Mouse (Mus musculus): ENCODE measurements around the gene Crhr1.

Gene Crhr1

DNA sequence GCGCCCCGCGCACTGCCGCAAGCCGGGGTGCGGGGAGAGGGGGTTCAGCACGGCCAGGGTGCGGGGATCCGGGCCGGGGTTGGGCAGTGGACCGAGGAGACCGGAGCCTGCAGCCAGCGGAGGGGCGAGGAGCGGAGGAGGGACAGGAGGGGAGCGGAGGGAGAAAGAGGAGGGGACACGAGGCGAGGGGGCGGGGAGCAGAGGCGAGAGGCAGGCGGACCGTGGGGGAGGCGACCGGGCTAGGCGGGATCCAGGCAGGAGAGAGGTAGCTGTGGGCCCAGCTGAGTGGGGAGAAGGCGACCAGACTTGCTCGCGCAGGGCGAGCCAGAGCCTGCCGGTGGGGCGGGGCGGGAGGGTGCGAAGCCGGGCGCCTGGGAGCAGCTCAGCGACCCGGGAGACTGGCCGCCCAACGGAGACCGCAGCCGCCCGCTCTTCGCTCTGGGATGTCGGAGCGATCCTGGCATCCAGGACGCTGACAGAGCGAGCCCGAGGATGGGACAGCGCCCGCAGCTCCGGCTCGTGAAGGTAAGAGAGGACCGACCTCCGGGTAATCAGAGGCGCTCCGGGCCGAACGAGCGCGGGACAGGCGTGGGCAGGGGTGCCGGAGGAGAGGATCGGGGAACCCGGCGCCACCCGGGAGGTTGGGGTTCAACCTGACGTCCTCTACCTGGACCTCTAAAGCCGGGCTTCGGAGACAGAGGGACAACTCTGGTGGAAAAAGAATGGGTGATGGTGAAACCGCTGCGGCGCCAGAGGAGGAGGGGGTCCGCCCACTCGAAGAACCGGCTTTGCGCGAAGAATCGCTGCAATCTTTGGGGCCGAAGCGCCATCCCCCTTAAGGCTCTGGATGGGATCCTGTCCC lies at the start of gene Crhr1:
Gene Crhr1 (plus strand): TSS at position 276 of the 862 bp plus-strand sequence.
- peak; percentile 62 for ATAC-seq (ENCODE audit: low TSS enrichment)

DNA sequence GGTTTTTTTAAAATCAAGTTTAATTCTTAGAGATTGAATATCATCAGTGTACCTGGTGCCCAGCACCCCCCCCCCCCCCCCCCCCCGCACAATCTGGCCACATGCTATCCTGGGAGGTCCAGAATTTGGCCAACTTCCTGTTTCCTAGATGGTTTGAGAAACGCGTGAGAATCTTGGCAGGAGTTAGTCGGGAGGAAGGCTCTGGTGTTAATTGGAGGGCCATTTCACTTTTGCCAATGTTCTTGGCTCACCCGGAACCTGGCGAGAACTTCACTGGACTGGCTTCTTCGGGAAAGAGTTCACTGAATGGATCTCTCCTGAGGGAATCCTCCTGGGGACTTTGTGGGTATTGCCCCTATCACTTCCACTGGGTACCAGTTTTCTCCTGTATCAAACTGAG lies 49.4 kb upstream of the Crhr1 start:
- no peak for ATAC-seq (ENCODE audit: low TSS enrichment)

- ATAC-seq (ENCODE audit: low TSS enrichment) = no peak
These were observed 48.9 kb upstream of the Crhr1 start for GRCm38 (mm10) chr11:104083716-104084115.

DNA sequence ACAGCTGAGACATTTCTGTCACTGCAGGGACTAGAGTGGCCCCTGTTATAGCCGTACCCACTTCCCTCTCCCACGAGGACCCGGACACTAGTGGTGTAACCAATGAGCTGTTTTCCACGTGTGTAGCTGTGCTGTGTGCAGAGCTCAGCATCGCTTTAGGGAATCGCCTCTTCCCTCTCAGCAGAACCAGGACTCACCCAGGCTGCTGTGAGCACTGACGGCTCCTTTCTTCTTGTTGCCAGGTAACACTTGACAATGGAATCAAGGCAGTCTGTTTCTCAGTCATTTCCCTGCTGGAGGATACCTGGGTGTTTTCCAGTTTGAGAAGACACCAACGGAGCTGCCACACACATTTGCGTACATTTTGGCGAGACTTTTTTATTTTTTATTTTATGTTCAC lies 44.1 kb upstream of the Crhr1 start:
- no peak for ATAC-seq (ENCODE audit: low TSS enrichment)

- ATAC-seq (ENCODE audit: low TSS enrichment) = no peak
These were observed 41.9 kb upstream of the Crhr1 start for GRCm38 (mm10) chr11:104090769-104091168.

DNA sequence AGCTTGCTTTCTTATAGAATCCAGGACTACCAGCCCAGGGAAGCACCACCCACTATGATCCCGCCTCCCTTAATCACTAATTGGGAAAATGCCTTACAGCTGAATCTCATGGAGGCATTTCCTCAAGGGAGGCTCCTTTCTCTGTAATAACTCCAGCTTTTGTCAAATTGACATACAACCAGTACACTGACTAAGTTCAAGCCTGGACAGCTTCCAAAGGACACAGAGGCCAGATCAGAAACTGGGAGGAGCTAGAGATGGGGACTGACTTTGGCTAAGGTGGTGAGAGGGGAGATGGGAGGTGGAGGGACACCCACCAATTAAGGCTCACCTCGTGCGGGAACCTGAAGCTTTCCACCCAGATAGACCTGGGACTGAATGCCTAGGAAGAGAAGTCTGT lies 37.5 kb upstream of the Crhr1 start:
- no peak for ATAC-seq (ENCODE audit: low TSS enrichment)

DNA sequence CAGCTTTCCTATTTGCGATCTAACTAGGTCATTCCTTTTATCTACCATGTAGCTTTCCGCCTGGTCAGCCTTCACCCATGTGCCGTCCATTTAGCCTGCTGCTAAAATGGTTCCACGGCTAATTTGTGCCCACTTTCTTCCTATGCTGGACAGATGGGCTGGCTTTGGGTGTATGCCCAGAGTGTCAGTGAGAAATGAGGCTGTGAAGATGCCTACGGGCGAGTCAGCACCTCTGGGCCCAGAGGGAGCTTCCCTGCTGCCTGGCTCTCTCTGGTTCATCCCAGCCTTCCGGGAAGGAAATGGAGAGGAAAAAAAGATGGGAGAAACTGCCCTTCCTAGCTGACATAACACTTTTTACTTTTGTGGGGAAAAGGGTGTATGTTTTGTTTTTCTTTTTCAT lies 36.1 kb upstream of the Crhr1 start:
- no peak for ATAC-seq (ENCODE audit: low TSS enrichment)

DNA sequence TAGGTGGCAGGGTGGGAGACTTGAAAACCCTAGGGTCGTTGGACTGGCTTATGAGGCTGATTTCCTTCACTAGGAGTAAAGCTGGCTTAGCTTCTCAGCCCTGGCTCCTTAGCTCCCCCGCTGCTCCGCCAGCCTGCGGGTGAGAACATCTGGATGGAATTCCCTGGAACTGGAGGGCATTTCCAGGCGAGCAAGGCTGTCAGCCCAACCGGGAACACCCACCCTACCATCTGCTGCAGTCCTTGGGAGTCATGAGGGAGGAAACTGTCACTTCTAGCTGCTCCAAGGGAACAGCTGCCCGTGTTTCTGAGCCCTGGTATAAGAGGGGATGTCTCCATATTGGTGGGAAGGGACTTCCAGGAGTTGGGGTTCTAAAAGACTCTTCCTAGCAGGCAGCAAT lies 33.1 kb upstream of the Crhr1 start:
- ATAC-seq (ENCODE audit: low TSS enrichment) = peak; percentile 80

- no peak for ATAC-seq (ENCODE audit: low TSS enrichment)
These were observed 30.0 kb upstream of the Crhr1 start for GRCm38 (mm10) chr11:104102641-104103040.

- peak; percentile 62 for ATAC-seq (ENCODE audit: low TSS enrichment)
These were observed 26.3 kb upstream of the Crhr1 start for GRCm38 (mm10) chr11:104106329-104106728.

- ATAC-seq (ENCODE audit: low TSS enrichment) = no peak
These were observed 25.7 kb upstream of the Crhr1 start for GRCm38 (mm10) chr11:104106969-104107368.

GRCm38 (mm10) chr11:104110366-104110765 lies 22.3 kb upstream of the Crhr1 start:
- ATAC-seq (ENCODE audit: low TSS enrichment) = no peak

DNA sequence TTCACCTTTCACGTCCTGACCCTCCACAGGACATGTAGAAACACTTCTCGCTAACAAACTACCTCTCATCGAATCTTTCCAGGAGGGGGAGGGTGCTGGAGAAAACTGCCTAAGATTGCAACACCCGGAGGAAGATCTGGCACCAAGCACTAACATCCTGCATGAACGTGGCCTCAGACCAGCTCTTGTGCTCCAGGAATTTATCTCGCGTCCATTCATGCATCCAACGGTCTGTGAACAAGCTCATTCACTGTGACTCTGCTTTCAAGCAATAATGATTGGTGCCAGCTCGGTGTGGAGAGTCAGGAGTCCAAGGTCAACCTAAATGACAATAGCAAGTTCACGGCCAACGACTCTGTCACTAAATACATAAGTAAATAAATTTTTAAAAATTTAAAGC lies 20.8 kb upstream of the Crhr1 start:
- no peak for ATAC-seq (ENCODE audit: low TSS enrichment)

GRCm38 (mm10) chr11:104113699-104114098 lies 19.0 kb upstream of the Crhr1 start:
- ATAC-seq (ENCODE audit: low TSS enrichment) = peak; percentile 62; the same call in 1 of the 2 replicates

GRCm38 (mm10) chr11:104114690-104115089 lies 18.0 kb upstream of the Crhr1 start:
- no peak for ATAC-seq (ENCODE audit: low TSS enrichment)

GRCm38 (mm10) chr11:104118356-104118755 lies 14.3 kb upstream of the Crhr1 start:
- ATAC-seq (ENCODE audit: low TSS enrichment) = no peak

DNA sequence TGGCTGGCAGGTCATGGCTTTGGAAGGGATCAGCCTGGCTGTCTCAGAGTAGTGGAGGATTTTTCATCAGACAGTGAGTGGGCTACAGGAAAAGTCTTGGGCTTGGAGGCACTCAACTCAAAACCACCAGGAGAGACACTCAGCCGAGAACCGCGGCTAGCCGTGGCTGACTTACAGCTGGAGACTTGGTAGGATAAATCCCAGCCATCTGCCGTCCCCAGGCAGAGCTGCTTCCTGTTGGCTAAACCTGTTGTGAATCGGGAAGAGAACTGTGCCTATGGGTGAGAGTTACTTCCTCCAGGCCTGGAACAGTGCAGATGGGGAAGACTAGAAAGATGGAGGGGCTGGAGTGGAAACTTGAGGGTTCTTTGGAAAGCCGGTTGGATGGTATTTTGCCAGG lies 9.7 kb upstream of the Crhr1 start:
- ATAC-seq (ENCODE audit: low TSS enrichment) = peak; percentile 80

- ATAC-seq (ENCODE audit: low TSS enrichment) = no peak
These were observed 9.2 kb upstream of the Crhr1 start for GRCm38 (mm10) chr11:104123479-104123878.

DNA sequence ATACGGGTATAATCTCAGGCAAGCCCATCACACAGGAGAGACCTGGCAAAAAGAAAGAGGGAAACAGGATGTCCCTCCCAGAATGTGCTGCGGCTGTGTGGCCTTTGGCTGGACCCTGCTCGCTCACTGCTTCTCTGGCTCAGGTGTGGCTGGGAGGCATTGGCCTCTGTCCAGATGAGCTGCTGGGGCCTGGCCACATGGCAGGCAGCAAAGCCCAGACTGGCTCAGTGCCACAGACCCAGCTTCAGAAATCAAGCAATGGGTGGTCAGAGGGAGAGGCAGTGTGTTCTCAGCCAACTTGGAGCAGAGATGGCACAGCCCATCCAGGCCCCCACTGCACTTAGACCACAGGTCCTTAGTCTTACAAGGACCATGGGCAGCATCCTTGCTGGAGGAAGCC lies 8.1 kb upstream of the Crhr1 start:
- no peak for ATAC-seq (ENCODE audit: low TSS enrichment)

DNA sequence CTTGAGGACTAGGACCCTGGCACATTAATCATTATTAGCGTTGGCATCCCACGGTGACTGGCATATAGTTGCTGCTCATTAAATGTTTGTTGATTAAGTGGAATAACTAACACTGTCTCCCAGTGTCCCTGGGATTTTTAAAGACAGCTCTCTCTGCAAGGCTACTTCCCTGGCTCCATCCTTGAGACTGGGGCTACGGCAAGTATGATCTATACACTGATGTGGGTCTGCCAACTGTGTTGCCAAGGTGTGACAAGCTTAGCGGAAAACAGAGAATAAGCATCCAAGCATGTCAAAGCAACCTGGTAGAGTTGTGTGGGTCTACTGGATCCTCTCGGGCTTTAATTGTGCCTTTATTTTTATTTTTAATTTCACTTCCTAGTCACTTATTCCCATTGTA lies 3.2 kb upstream of the Crhr1 start:
- ATAC-seq (ENCODE audit: low TSS enrichment) = no peak

- no peak for ATAC-seq (ENCODE audit: low TSS enrichment)
These were observed 1.7 kb upstream of the Crhr1 start for GRCm38 (mm10) chr11:104130721-104131647.

DNA sequence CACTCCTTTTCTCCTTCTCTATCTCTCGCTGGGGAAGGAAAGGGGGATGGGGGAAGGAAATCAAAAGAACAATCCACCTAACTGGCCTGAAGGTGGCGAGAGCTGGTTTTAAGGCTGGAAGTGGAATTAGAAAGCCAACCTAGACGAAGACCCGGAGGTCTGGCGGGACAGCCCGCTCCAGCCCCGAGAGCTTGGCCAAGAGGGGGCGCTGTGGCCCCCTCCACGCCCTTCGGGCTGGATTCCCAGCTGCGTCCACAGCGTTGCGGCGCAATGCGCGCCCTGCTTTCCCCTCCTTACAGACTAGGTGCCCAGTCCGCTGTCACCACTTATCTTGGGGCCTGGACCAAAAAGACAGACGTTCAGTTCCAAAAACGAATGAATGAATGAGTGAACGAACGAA lies 899 bp upstream of the Crhr1 start:
- ATAC-seq (ENCODE audit: low TSS enrichment) = peak; percentile 35
